Mouse (Mus musculus): Measurements from ENCODE around the gene Ptrh2.
"Not testable (repeated sequence)": the region's sequence is repeated elsewhere in the genome, so short reads cannot be mapped to it uniquely, and the experiment has no call there.

The Ptrh2 gene

DNA sequence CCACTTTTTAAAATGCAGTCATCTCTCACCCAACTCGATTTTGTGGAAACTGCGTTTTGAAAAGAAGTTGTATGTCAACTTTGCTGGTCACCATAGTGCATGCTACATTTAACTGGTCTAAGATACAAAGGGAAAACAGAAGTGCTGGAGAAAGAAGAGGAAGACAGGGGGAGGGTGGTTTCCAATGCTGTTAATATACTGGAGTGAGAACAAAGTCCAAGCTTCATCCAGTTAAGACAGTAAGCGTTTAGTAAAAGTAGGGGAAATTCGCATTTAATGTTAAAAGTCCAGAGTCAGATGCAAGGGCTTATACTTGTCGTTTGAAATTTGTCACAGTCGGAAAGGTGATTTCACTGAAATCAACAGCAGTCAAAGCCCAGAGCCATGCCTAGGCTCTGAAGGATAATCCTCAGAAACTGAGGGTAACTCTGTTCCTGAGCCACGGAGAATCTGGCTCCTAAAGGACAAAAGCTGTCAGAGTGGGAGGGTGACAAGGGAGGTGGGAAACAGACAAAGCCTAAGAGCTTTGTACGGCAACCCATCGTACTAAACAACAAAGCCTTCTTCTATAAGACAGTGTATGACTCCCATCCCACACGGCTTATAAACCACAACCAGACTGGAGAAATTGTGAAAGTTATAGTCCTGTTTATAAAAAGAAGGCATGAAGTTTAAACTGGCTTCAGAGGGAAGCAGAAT, 50.6 kb downstream of the Ptrh2 start:
- no peak for DNase-seq (ENCODE audit: low spot score in 2 of 2)

DNA sequence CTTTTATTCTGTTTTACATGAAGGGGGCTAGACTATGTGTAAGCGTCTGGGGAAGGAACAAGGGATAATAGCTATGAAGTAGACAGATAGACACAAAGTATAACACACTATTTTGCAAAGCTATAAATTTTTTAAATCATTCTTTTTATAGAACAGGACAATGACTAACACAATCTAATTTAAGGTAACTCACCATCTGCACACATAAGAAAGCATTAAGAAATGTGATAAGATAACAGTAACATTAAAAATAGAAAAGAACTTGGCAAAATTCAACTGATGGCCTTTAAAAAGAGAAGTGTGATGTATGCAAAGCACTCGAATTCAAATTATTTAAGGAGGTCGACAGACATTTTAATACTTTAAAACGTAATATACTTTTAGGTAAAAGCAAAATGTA, 51.2 kb downstream of the Ptrh2 start:
- no peak for DNase-seq (ENCODE audit: low spot score in 2 of 2)

DNA sequence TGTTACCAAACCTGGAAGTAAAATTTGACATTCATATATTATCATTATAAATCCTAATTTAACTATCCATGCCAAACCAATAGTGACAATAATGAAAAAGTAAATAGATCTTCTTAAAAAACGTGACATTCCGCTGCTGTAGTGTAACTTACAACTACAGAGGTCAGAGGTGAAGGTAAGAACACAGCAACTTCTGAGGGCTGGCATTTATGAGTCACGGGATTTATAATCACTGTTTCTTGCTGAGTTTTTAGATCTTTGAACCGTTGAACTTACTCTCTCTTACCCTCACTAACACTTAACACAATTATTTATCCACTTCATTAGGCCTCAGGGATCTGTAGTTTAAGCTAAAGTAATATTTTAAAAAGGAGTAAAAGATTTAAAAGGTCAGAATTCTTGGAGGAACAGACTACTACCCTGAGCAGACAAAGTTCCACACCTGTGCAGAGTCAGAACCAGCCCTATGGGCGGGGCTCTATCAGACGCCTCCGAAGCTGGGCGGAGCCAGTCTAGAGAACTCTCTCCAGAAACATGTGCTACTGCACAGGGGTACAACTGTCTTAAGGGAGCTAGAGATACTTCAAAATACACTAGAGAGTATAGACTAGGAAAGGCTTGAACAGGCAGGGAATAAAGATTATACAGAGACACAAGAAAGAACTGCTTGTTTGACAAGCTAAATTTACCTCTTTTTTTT, 53.7 kb downstream of the Ptrh2 start:
- peak in 1 of 2 experiments; percentile 71 for DNase-seq (ENCODE audit: low spot score in 2 of 2)

DNA sequence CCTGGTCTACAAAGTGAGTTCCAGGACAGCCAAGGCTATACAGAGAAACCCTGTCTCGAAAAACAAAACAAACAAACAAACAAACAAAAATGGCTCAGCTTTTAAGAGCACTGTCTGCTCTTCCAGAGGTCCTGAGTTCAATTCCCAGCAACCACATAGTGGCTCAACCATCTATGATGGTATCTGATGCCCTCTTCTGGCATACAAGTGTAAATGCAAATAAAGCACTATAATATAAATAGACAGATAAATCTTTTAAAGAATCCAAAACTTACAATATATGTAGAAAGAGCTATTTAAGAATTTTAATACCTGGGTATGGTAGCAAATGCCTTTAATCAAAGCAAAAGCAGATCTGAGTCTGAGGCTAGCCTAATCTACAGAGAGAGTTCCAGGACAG, 54.5 kb downstream of the Ptrh2 start:
- not testable (repeated sequence) for DNase-seq (ENCODE audit: low spot score in 2 of 2)

DNA sequence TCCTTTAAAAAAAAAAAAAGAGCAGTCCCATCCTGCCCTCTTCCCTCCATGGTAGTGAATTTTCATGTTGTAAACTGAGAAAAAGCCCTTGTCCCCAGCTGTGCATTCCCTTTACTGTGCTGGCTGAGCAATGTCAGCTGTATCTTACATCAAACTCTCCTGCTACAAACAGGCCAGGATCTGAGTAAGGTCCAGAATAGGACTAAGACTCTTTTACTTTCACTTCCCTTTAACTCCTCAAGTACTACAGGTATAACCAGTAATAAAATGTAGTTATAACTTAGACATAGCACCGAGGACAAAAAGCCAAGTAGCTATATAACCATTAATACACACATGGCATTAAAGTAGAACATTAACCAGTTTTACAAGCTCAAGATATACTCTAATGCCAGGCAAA, 55.2 kb downstream of the Ptrh2 start:
- DNase-seq (ENCODE audit: low spot score in 2 of 2): no peak

DNA sequence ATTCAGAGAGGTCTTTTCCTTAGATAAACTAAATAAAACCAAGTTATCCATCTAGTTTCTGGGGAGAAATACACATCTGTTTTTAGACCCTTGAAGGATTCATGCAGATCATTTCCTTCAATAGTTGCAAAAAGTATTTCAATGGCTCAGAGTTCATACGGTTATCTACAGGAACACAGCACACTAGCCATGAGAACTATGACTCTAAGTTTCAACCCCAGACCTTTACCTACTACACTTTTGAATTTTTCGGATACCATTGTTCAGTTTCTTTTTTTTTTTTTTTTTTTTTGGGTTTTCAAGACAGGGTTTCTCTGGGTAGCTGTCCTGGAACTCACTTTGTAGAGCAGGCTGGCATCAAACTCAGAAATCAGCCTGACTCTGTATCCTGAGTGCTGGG, 55.7 kb downstream of the Ptrh2 start:
- DNase-seq (ENCODE audit: low spot score in 2 of 2): no peak

DNA sequence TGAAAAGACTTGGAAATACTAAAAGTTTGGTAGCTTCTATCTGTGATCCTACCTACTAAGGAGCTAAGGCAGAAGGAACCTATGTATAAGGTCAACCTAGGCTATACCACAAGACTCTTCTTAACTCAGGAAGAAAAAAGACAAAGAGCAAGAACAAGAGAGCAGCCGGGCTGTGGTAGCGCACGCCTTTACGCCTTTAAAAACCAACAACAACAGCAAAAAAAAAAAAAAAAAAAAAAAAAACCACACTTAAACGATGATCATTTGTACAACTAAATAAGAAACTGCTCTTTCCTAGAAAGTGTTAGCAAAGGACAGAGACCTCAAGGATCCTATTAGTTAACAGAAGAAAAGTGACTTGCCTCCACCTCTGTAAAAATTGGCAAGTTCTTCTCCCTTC, 57.7 kb downstream of the Ptrh2 start:
- no peak for DNase-seq (ENCODE audit: low spot score in 2 of 2)

Measured in spleen, postnatal 10 days (tissue).